Mouse (Mus musculus): ENCODE measurements around the gene B3gnt3. TPM values are rescaled to one million over a fixed set of nuclear protein-coding genes. Genes with fewer than 3 reads are reported as not detected.
A peak's percentile ranks its signal among the peaks of the same experiment; 100 is the strongest.

The B3gnt3 gene
- total and polyA plus RNA-seq, 2 experiments from 2014 or later = 6.4 to 8.7 TPM

- no peak overlapping the region for H3K4me3 ChIP-seq (ENCODE audit: low read depth, low read length)
- peak overlapping the region; percentile 90 for H3K4me2 ChIP-seq (ENCODE audit: low read depth, low read length)
- H3K36me3 ChIP-seq (replicated peaks; ENCODE audit: control insufficient read depth, insufficient read depth, low read length) = no peaks in the 10 kb centered on the region
- no peak for DNase-seq (ENCODE audit: low spot score)
- peak overlapping the region; percentile 67 for H3K27ac ChIP-seq (ENCODE audit: low read depth)
- no peaks in the 10 kb centered on the region for H3K9me3 ChIP-seq (replicated peaks; ENCODE audit: control insufficient read depth, low read length)
- ATAC-seq (ENCODE audit: insufficient read depth, low read depth) = no peak
- peaks cover 31% of the 10 kb centered on the region for H3K27me3 ChIP-seq (ENCODE audit: control insufficient read depth, insufficient read depth, low read length)
- H3K4me1 ChIP-seq (ENCODE audit: control insufficient read depth, insufficient read depth) = peaks cover 11% of the 10 kb centered on the region
- TF ChIP-seq EP300 (IDR thresholded peaks at IDR 0.05; ENCODE audit: low read depth) = no peak
- no peak for TF ChIP-seq CTCF (IDR thresholded peaks at IDR 0.05; ENCODE audit: low read depth)
- no peak overlapping the region for H3K9ac ChIP-seq (replicated peaks; ENCODE audit: low read depth, low read length)
These were observed 24.0 kb downstream of the B3gnt3 start for GRCm38 (mm10) chr8:71677555-71677954.

DNA sequence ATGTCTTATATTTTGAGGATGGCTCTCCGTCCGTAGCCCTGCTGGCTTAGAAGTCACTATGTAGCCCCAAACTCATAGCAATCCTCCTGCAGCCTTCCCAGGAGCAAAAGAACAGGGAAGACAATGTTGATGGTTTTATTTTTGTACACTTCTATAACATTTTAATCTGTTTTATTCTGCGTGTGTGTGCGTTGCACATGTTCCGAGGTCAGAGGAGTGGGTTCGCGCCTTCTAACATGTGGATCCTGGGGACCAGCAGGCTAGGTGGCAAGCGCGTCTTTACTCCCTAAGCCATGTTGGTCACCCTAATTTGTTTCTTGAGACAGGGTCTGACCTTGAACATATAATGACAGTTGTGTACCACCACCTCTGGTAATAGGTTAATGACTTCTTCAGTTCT is 24.8 kb downstream of the B3gnt3 start:
- H3K27ac ChIP-seq (ENCODE audit: low read depth) = peak overlapping the region; percentile 86
- no peaks in the 10 kb centered on the region for H3K36me3 ChIP-seq (replicated peaks; ENCODE audit: control insufficient read depth, insufficient read depth, low read length)
- peaks cover 17% of the 10 kb centered on the region for H3K4me1 ChIP-seq (ENCODE audit: control insufficient read depth, insufficient read depth)
- peak overlapping the region; percentile 90 for H3K4me2 ChIP-seq (ENCODE audit: low read depth, low read length)
- ATAC-seq (ENCODE audit: insufficient read depth, low read depth) = no peak
- DNase-seq (ENCODE audit: low spot score) = no peak
- TF ChIP-seq CTCF (IDR thresholded peaks at IDR 0.05; ENCODE audit: low read depth) = no peak
- TF ChIP-seq EP300 (IDR thresholded peaks at IDR 0.05; ENCODE audit: low read depth) = no peak
- 52% methylated on average over 9 of the region's 9 CpGs for WGBS
- peaks cover 23% of the 10 kb centered on the region for H3K27me3 ChIP-seq (ENCODE audit: control insufficient read depth, insufficient read depth, low read length)
- H3K9me3 ChIP-seq (replicated peaks; ENCODE audit: control insufficient read depth, low read length) = no peaks in the 10 kb centered on the region
- H3K4me3 ChIP-seq (ENCODE audit: low read depth, low read length) = peak overlapping the region; percentile 83
- peak overlapping the region; percentile 83 for H3K9ac ChIP-seq (replicated peaks; ENCODE audit: low read depth, low read length)

- Histone ChIP-seq H3K27me3 (ENCODE audit: control insufficient read depth, insufficient read depth, low read length) (peaks cover 17% of the 10 kb centered on the region), H3K36me3 (replicated peaks; ENCODE audit: control insufficient read depth, insufficient read depth, low read length) (no peaks in the 10 kb centered on the region), H3K9me3 (replicated peaks; ENCODE audit: control insufficient read depth, low read length) (no peaks in the 10 kb centered on the region), H3K27ac (ENCODE audit: low read depth) (peak within 1 kb of the TSS; percentile 86), H3K4me1 (ENCODE audit: control insufficient read depth, insufficient read depth) (peaks cover 21% of the 10 kb centered on the region), H3K4me3 (ENCODE audit: low read depth, low read length) (peak within 1 kb of the TSS; percentile 83), H3K9ac (replicated peaks; ENCODE audit: low read depth, low read length) (peak within 1 kb of the TSS; percentile 83), H3K4me2 (ENCODE audit: low read depth, low read length) (peak within 1 kb of the TSS; percentile 90)
- DNase-seq (ENCODE audit: low spot score) = peak; percentile 56
- TF ChIP-seq CTCF (IDR thresholded peaks at IDR 0.05; ENCODE audit: low read depth) = no peak
- no peak; the same call in 1 of the 2 replicates for TF ChIP-seq EP300 (IDR thresholded peaks at IDR 0.05; ENCODE audit: low read depth)
- ATAC-seq (ENCODE audit: insufficient read depth, low read depth) = peak; percentile 45
- 3% methylated on average over 36 of the region's 40 CpGs for WGBS
These were observed 25.4 kb downstream of the B3gnt3 start, which contains the start of gene Jak3 for GRCm38 (mm10) chr8:71676020-71676741. TSS of gene Jak3 (plus strand) at chr8:71676296.

DNA sequence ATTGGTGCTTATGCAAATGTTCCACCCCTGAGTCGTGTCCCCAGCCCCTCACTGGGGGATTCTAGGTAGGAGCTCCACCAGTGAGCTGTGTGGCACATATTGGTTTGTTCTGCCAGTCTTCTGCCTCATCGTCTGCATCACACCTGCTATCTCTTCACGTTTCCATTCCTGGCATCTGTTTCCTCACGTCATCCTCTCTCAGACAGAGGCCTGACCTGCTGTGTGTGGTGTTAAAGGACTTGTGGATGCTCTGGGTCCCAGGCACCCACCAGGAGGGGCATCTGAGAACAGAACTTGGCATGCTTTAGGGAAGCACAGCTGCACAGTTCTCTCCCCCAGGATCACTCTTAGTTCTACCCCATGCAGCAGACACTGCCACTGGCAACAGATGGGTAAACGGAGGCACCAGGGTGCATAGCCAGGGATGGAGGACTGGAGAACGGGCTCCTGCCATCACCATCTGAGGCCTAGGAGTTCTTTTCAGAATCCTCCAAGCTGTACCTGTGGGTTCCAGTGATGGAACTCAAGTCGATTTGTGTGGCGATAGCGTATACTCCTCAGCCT is 26.1 kb downstream of the B3gnt3 start:
- H3K9me3 ChIP-seq (replicated peaks; ENCODE audit: control insufficient read depth, low read length) = no peaks in the 10 kb centered on the region
- peaks cover 11% of the 10 kb centered on the region for H3K27me3 ChIP-seq (ENCODE audit: control insufficient read depth, insufficient read depth, low read length)
- H3K36me3 ChIP-seq (replicated peaks; ENCODE audit: control insufficient read depth, insufficient read depth, low read length) = no peaks in the 10 kb centered on the region
- H3K27ac ChIP-seq (ENCODE audit: low read depth) = peak overlapping the region; percentile 86
- peak overlapping the region; percentile 83 for H3K9ac ChIP-seq (replicated peaks; ENCODE audit: low read depth, low read length)
- H3K4me2 ChIP-seq (ENCODE audit: low read depth, low read length) = peak overlapping the region; percentile 90
- DNase-seq (ENCODE audit: low spot score) (no peak), ATAC-seq (ENCODE audit: insufficient read depth, low read depth) (no peak)
- TF ChIP-seq EP300 (IDR thresholded peaks at IDR 0.05; ENCODE audit: low read depth) (no peak), CTCF (IDR thresholded peaks at IDR 0.05; ENCODE audit: low read depth) (no peak)
- 40% methylated on average over 9 of the region's 9 CpGs for WGBS
- peaks cover 27% of the 10 kb centered on the region for H3K4me1 ChIP-seq (ENCODE audit: control insufficient read depth, insufficient read depth)
- H3K4me3 ChIP-seq (ENCODE audit: low read depth, low read length) = peak overlapping the region; percentile 83

- no peak for TF ChIP-seq EP300 (IDR thresholded peaks at IDR 0.05; ENCODE audit: low read depth)
- TF ChIP-seq CTCF (IDR thresholded peaks at IDR 0.05; ENCODE audit: low read depth) = no peak
- no peaks in the 10 kb centered on the region for H3K9me3 ChIP-seq (replicated peaks; ENCODE audit: control insufficient read depth, low read length)
- no peak for ATAC-seq (ENCODE audit: insufficient read depth, low read depth)
These were observed 27.5 kb downstream of the B3gnt3 start for GRCm38 (mm10) chr8:71674071-71674470.

More at GRCm38 (mm10) chr8:71674071-71674470, 27.5 kb downstream of the B3gnt3 start:
- Histone ChIP-seq H3K27me3 (ENCODE audit: control insufficient read depth, insufficient read depth, low read length) (0 out of 2 replicates have a peak, but pooled peaks cover 4% of the 10 kb centered on the region), H3K4me1 (ENCODE audit: control insufficient read depth, insufficient read depth) (peaks cover 22% of the 10 kb centered on the region), H3K9ac (replicated peaks; ENCODE audit: low read depth, low read length) (no peak overlapping the region), H3K4me2 (ENCODE audit: low read depth, low read length) (no peak overlapping the region), H3K36me3 (replicated peaks; ENCODE audit: control insufficient read depth, insufficient read depth, low read length) (no peaks in the 10 kb centered on the region), H3K27ac (ENCODE audit: low read depth) (no peak overlapping the region), H3K4me3 (ENCODE audit: low read depth, low read length) (no peak overlapping the region)
- WGBS = 63% methylated on average over 2 of the region's 2 CpGs
- DNase-seq (ENCODE audit: low spot score) = no peak
